Mouse (Mus musculus) heart, embryonic 13.5 days (tissue): ENCODE measurements around the gene C330021F23Rik. TPM values are rescaled to one million over a fixed set of nuclear protein-coding genes. Genes with fewer than 3 reads are reported as not detected.
"Not testable (repeated sequence)": the region's sequence is repeated elsewhere in the genome, so short reads cannot be mapped to it uniquely, and the experiment has no call there.

Experiments used
- ATAC-seq: fragments of 200-750 bp; cut with Nextera tagmentation; 2 replicates; pipeline ENCODE4 v1.8.0; 2017; ENCODE audit warnings: moderate TSS enrichment; ENCODE audit not compliant: insufficient number of reproducible peaks, low FRiP score, low TSS enrichment; ENCODE audit errors: extremely low read depth
- H3K27ac ChIP-seq: fragments of 300-500 bp; sonication (generic); replicated peaks from 2 replicates; pipeline ENCODE4 v1.5.1; 2015; ENCODE audit warnings: moderate library complexity, mild to moderate bottlenecking, inconsistent platforms
- H3K27me3 ChIP-seq: fragments of 300-500 bp; sonication (generic); replicated peaks from 2 replicates; pipeline ENCODE4 v1.6.1; 2015; ENCODE audit warnings: mild to moderate bottlenecking, inconsistent platforms
- H3K36me3 ChIP-seq: fragments of 300-500 bp; sonication (generic); 2 replicates; pipeline ENCODE4 v1.6.1; 2015; ENCODE audit warnings: mild to moderate bottlenecking, inconsistent platforms
- H3K4me1 ChIP-seq: fragments of 300-500 bp; sonication (generic); 2 replicates; pipeline ENCODE4 v1.6.1; 2015; ENCODE audit warnings: inconsistent platforms
- H3K4me2 ChIP-seq: fragments of 300-500 bp; sonication (generic); 2 replicates; pipeline ENCODE4 v1.6.1; 2015; ENCODE audit warnings: inconsistent platforms, mild to moderate bottlenecking, moderate library complexity
- H3K4me3 ChIP-seq: fragments of 300-500 bp; sonication (generic); 2 replicates; pipeline ENCODE4 v1.5.1; 2015; ENCODE audit warnings: moderate library complexity, mild to moderate bottlenecking, inconsistent platforms
- H3K9ac ChIP-seq: fragments of 300-500 bp; sonication (generic); 2 replicates; pipeline ENCODE4 v1.6.1; 2015; ENCODE audit warnings: inconsistent platforms, mild to moderate bottlenecking, moderate library complexity
- H3K9me3 ChIP-seq: fragments of 300-500 bp; sonication (generic); 2 replicates; pipeline ENCODE4 v1.6.1; 2016; ENCODE audit warnings: inconsistent platforms
- WGBS: fragments of 180-500 bp; shearing (Covaris S2); methylation state at CpG from one replicate; pipeline ENCODE4 v1.1.7; 2015; ENCODE audit warnings: mixed read lengths; 5-methylcytosine and 5-hydroxymethylcytosine counted together
- polyA plus RNA-seq: library from polyadenylated mRNA; unstranded; fragments of >200 nt; fragmentation: Nextera tagmentation; extraction: Ambion mirVana; gene quantifications from 2 replicates; pipeline ENCODE4 v1.2.1, GENCODE M21; 2015

The C330021F23Rik gene
- polyA plus RNA-seq, 1 experiment from 2014 or later: 5.5 TPM

DNA sequence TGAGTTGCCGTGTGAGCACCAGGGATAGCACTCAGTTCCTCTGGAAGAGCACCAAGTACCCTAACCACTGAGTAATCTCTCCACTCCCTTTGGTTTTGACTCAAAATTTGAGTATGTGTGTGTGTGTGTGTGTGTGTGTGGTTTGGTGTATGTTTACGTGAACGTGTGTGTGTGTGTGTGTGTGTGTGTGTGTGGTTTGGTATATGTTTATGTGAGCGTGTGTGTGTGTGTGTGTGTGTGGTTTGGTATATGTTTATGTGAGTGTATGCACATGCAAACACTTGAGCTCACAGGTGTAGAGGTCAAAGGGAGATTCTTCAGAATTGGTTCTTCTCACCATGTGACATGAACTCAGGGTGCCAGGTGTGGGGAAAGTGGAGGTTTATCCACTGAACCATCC is 11.7 kb upstream of the C330021F23Rik start:
- ATAC-seq: peak; percentile 73
- H3K4me1 ChIP-seq: peaks cover 2% of the 10 kb centered on the region; the same call in 1 of the 2 replicates
- H3K9ac ChIP-seq: no peak overlapping the region
- WGBS: 62% methylated on average over 4 of the region's 4 CpGs
- no peak overlapping the region for H3K27ac ChIP-seq
- H3K4me2 ChIP-seq: no peak overlapping the region
- H3K36me3 ChIP-seq: no peaks in the 10 kb centered on the region
- H3K4me3 ChIP-seq: no peak overlapping the region
- H3K27me3 ChIP-seq: no peaks in the 10 kb centered on the region
- H3K9me3 ChIP-seq: no peaks in the 10 kb centered on the region

DNA sequence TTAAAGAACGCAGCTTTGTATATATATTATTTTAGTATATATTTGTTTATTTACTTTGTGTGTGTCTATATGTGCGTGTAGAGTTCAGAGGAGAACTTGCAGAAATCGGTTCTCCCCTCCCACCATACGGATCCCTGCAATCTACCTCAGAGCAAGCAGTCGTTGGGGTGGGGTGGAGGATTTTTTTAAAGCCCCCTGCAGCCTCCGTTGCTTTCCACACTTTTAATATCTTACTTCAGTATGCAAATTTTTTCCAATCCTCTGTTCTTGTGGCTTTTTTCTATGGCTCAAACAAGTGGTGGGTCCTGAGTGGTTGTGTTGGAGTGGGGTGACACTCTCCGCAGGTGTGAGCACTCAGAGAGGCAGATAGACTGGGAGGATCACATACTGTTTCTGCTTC is 588 bp downstream of the C330021F23Rik start:
- WGBS: 11% methylated on average over 7 of the region's 7 CpGs
- Histone ChIP-seq H3K27me3 (no peaks in the 10 kb centered on the region), H3K4me2 (peak overlapping the region; percentile 67), H3K36me3 (no peaks in the 10 kb centered on the region), H3K4me3 (peak overlapping the region; percentile 47), H3K9ac (peak overlapping the region; percentile 76), H3K27ac (peak overlapping the region; percentile 56; the same call in 1 of the 2 replicates), H3K4me1 (peaks cover 16% of the 10 kb centered on the region), H3K9me3 (no peaks in the 10 kb centered on the region)
- ATAC-seq: no peak

DNA sequence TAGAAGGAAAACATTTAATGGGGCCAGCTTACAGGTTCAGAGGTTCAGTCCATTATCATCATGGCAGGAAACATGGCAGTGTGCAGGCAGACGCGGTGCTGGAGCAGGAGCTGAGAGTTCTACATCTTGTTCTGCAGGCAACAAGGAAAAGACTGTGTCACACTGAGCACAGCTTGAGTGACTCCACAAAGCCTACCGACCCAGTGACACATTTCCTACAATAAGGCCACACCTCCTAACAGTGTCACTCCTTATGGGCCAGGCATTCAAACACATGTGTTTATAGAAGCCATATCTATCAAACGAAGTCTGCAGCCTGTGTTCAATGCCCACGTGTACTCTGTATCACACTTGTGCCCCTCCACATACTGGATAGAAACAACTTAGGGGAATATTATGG is 2.0 kb downstream of the C330021F23Rik start:
- no peaks in the 10 kb centered on the region for H3K9me3 ChIP-seq
- 84% methylated on average over 5 of the region's 5 CpGs for WGBS
- H3K27me3 ChIP-seq: no peaks in the 10 kb centered on the region
- H3K36me3 ChIP-seq: no peaks in the 10 kb centered on the region
- H3K27ac ChIP-seq: no peak overlapping the region
- no peak overlapping the region for H3K4me3 ChIP-seq
- no peak for ATAC-seq
- H3K9ac ChIP-seq: no peak overlapping the region
- no peak overlapping the region for H3K4me2 ChIP-seq
- H3K4me1 ChIP-seq: peaks cover 16% of the 10 kb centered on the region

DNA sequence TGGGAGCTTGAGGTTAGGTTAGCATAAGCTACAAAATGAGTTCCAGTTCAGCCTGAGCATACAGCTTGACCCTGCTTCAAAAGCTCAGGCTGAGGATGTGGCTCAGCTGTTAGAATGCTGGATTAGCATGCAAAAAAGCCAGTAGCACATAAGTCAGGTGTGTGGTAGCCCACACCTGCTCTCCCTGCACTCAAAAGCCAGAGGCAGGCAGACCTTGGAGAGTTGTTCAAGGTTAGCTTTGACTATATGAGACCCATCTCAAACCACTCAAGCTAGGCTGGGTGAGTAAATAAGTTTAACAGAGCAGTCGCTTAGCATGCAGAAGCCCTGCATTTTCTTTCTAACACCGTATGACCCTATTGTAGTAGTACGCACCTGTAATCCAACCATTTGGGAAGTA is 6.8 kb downstream of the C330021F23Rik start:
- Histone ChIP-seq H3K4me1 (no peaks in the 10 kb centered on the region), H3K36me3 (no peaks in the 10 kb centered on the region), H3K9me3 (no peaks in the 10 kb centered on the region), H3K4me3 (no peak overlapping the region), H3K4me2 (no peak overlapping the region), H3K27me3 (no peaks in the 10 kb centered on the region), H3K9ac (no peak overlapping the region), H3K27ac (no peak overlapping the region)
- ATAC-seq: no peak
- WGBS: 85% methylated on average over 3 of the region's 3 CpGs

DNA sequence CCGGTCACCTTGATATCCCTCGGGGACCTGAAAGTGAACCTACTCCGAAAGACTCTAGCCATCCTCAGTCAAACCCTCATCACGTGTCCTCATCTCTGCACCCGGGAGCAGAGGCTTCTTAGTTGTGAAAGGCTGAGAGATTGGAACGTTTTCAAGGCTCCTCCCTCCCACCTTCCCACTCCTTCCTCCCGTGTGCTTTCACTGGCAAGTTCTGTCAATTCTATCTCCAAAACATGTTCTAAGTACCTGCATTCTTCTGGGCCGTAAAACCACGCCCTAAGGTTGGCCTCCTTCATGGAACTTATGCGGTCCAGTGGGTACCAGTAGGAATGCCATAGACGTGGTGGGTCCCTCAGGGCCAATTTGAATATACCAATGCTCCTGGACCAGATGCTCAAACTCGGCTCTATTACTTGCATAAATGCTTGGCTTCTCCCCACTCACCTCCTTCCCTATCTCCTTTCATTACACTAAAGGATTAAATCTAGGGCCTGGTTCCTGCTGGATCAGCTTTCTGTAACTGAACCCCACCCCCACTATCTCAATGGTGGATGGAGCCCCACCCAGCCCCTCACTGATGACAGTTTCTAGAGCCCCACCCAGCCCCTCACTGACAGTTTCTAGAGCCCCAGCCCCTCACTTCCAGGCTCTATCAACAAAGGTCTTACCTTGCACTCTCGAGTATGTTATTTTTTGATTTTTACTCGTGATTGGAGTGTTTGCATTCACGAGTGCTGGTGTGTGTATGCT is 8.6 kb downstream of the C330021F23Rik start:
- WGBS: 64% methylated on average over 15 of the region's 15 CpGs
- Histone ChIP-seq H3K4me1 (no peaks in the 10 kb centered on the region), H3K4me2 (no peak overlapping the region), H3K27me3 (no peaks in the 10 kb centered on the region), H3K27ac (no peak overlapping the region), H3K9ac (no peak overlapping the region), H3K9me3 (no peaks in the 10 kb centered on the region), H3K36me3 (no peaks in the 10 kb centered on the region), H3K4me3 (no peak overlapping the region)
- ATAC-seq: no peak

DNA sequence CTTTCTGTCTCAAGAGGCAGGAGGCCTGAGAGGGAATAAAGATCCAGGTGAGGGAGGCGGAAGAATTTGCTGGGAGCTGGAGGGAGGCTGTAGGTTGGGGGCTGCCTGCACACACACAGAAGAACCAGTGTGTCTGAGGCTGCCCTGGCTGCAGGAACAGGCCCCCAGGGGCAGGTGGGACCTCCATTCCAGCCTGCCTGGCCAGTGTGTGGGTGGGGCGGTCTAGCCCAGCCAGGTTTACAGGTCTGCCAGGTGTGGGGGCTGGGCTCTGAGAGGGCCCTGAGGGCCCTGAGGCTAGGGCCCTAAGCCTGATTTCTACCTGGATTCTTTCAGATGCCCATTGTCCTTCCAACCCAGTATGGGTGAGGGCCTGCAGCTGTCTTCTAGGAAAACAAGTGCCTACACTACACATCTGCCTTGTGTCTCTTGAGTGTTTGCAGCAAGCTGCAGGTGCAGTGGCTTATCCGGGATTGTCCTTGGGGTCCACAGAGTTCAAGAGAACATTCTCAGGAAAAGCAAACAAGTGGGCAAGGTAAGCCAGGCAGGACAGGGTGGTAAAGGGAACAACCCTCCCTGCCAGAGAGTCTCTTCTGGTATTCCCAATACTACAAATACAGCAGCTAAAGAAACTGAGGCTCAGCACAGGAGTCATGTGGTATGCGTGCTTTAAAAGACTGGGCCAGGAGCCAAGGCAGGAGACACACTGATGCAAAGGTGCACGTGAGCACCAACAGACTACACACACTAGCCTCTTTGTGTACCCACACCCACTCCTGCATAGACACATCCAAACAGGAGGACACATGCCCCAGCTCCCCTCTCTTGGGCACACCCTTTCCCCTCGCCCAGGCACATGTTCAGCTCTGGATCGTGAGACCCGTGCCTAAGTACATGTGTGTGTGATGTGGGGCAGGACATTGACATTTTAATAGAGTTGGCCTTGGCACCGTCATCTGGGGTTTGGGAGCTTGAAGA is 11.9 kb downstream of the C330021F23Rik start:
- Histone ChIP-seq H3K36me3 (no peaks in the 10 kb centered on the region), H3K27me3 (no peaks in the 10 kb centered on the region), H3K9me3 (no peaks in the 10 kb centered on the region), H3K4me3 (no peak overlapping the region), H3K4me2 (no peak overlapping the region), H3K4me1 (no peaks in the 10 kb centered on the region), H3K9ac (no peak overlapping the region), H3K27ac (no peak overlapping the region)
- ATAC-seq: no peak
- WGBS: 74% methylated on average over 9 of the region's 9 CpGs

DNA sequence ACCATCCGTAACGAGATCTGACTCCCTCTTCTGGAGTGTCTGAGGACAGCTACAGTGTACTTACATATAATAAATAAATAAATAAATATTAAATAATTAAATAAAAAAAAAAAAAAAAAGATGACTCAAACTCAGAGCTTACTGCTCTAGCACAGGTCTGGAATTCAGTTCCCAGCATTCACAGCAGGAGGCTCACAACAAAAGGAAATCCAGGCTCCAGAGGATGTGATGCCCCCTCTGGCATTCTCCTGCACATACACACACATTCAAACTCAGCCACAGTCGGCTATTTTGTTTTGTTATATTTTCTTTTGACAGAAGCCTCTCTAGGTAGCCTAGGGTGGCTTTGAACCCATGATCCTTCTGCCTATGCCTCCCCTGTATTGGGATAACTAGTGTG is 14.2 kb downstream of the C330021F23Rik start:
- not testable (repeated sequence) for H3K36me3 ChIP-seq, H3K9ac ChIP-seq, H3K27ac ChIP-seq, H3K4me3 ChIP-seq, H3K9me3 ChIP-seq, H3K4me2 ChIP-seq, ATAC-seq, H3K4me1 ChIP-seq
- H3K27me3 ChIP-seq: peaks cover 11% of the 10 kb centered on the region
- whole genome bisulfite sequencing: 81% methylated on average over 1 of the region's 3 CpGs

DNA sequence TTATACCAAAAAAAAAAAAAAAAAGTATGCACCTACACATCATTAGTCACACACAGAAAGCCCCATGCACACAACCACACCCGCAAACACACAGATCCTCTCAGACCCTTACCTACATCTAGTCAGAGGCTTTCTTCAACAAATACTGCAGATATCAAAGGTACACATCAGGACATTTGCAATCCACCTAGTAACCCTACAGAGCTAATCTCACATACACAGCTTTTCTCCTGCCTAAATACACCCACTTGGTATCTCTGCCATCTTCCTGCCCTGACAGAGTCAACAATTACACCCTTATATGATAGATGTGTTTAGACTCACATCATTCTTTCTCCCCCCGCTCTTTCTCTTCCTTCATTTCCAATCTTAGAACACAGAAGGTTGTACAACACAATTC is 18.7 kb downstream of the C330021F23Rik start:
- Histone ChIP-seq H3K4me3 (no peak overlapping the region), H3K9me3 (no peaks in the 10 kb centered on the region), H3K4me2 (no peak overlapping the region), H3K27ac (no peak overlapping the region), H3K4me1 (peaks cover 7% of the 10 kb centered on the region), H3K36me3 (no peaks in the 10 kb centered on the region), H3K9ac (no peak overlapping the region), H3K27me3 (peaks cover 25% of the 10 kb centered on the region)
- ATAC-seq: no peak
- WGBS: 88% methylated on average over 2 of the region's 2 CpGs

DNA sequence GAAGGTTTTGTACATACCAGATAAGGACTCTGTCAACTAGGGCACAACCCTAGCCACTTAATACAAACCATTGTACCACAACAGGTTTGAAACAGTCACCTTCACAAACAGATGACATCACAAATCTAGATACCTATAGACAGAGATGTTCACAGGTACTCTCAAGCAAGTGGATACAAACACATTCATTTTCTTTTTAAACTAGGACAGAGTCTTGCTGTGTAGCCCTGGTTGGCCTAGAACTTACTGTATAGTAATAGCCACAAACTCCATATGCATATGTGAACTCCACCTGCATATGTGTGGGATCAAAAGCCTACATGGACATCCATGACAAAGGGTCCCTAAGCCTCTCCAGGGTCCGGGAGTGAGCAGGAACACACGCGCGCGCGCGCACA is 19.2 kb downstream of the C330021F23Rik start, which contains the start of gene Camsap3:
Gene Camsap3, plus strand, starts transcription at position 301 of the 398 bp plus-strand sequence.
- no peak for ATAC-seq
- peak within 1 kb of the TSS; percentile 98 for H3K4me2 ChIP-seq
- H3K27ac ChIP-seq: no peak within 1 kb of the TSS

DNA sequence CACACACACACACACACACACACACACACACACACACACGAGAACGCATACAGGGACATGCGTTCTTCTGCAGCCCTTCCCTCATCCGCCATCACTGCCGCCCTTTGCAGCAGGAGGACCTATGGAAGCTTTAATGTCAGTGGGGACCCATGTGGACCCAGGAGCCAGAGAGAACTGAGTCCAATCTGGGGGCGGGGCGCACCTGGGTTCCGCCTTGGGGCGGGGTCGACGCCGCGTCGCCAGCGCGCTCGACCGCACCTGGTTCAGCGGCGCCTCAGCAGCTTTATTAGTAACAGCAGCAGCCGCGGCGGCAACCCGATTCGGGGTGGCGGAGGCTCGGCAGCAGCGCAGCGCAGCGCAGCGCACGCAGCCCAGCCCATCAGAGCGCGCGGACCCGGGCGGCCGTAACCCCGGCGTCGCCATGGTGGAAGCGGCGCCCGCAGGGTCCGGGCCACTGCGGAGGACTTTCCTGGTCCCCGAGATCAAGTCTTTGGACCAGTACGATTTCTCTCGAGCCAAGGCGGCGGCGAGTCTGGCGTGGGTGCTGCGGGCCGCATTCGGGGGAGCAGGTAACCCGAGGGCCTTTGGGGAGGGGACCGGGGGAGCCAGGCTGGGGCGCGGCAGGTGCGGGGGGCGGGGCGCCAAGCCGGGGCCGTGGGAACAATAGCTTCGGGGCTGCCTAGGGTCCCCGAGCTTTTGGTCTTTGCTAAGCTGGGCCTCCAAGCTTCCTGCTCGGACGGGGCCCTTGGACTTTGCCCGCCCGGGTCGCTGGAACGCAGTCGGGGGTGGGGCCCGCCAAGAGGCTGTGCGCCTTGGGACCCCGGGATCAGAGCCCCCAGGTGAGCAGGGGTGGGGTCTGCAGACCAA is 19.8 kb downstream of the C330021F23Rik start:
- H3K36me3 ChIP-seq: no peaks in the 10 kb centered on the region
- H3K27ac ChIP-seq: no peak overlapping the region
- H3K9me3 ChIP-seq: no peaks in the 10 kb centered on the region
- under 1% methylated on average over 77 of the region's 77 CpGs for WGBS
- H3K4me1 ChIP-seq: peaks cover 7% of the 10 kb centered on the region
- peak overlapping the region; percentile 80 for H3K4me3 ChIP-seq
- peak overlapping the region; percentile 98 for H3K4me2 ChIP-seq
- no peak for ATAC-seq
- H3K9ac ChIP-seq: peak overlapping the region; percentile 84
- peaks cover 25% of the 10 kb centered on the region for H3K27me3 ChIP-seq

More for the DNA sequence above, 19.2 kb downstream of the C330021F23Rik start, which contains the start of gene Camsap3:
- Histone ChIP-seq H3K9me3 (no peaks in the 10 kb centered on the region), H3K36me3 (no peaks in the 10 kb centered on the region), H3K4me3 (peak within 1 kb of the TSS; percentile 80), H3K9ac (peak within 1 kb of the TSS; percentile 84), H3K4me1 (peaks cover 7% of the 10 kb centered on the region), H3K27me3 (peaks cover 25% of the 10 kb centered on the region)
- 15% methylated on average over 7 of the region's 7 CpGs for WGBS

DNA sequence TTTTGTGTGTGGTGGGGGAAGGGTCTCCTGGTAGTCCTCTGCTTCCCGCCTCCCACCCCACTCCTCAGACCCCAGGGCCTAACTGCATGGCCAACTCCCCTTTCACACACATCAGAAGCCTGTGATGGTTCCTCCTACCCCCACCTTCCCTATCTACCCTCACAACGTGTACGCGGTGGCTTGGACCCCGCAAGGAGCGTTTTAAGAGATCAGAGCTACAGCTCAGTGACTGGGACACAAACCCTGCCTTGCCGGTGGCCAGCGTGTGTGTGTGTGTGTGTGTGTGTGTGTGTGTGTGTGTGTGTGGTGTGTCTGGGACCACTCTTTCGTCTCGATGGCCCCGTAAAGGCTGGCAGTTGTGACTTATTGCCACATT is 20.5 kb downstream of the C330021F23Rik start:
- H3K27ac ChIP-seq: no peak overlapping the region
- no peaks in the 10 kb centered on the region for H3K36me3 ChIP-seq

More for the DNA sequence above, 20.5 kb downstream of the C330021F23Rik start:
- peak overlapping the region; percentile 84 for H3K9ac ChIP-seq
- peaks cover 25% of the 10 kb centered on the region for H3K27me3 ChIP-seq
- peaks cover 7% of the 10 kb centered on the region for H3K4me1 ChIP-seq
- H3K4me2 ChIP-seq: peak overlapping the region; percentile 98
- H3K9me3 ChIP-seq: no peaks in the 10 kb centered on the region
- no peak for ATAC-seq
- 15% methylated on average over 11 of the region's 11 CpGs for WGBS
- H3K4me3 ChIP-seq: peak overlapping the region; percentile 80
